Mouse (Mus musculus) kidney, embryonic 15.5 days (tissue): ENCODE data around the gene Cdc26. TPM values are rescaled to one million over a fixed set of nuclear protein-coding genes. Genes with fewer than 3 reads are reported as not detected.

Experiments used
- ATAC-seq: fragments of 200-750 bp; cut with Nextera tagmentation; replicated peaks from 2 replicates; pipeline ENCODE4 v1.8.0; 2017; ENCODE audit warnings: moderate TSS enrichment; ENCODE audit not compliant: low FRiP score
- H3K27ac ChIP-seq: fragments of 300-500 bp; sonication (generic); 2 replicates; pipeline ENCODE4 v1.5.1; 2015; ENCODE audit warnings: mild to moderate bottlenecking, inconsistent platforms
- H3K27me3 ChIP-seq: fragments of 300-500 bp; sonication (generic); 2 replicates; pipeline ENCODE4 v1.6.1; 2015; ENCODE audit warnings: inconsistent platforms
- H3K36me3 ChIP-seq: fragments of 300-500 bp; sonication (generic); 2 replicates; pipeline ENCODE4 v1.6.1; 2015; ENCODE audit warnings: inconsistent platforms
- H3K4me1 ChIP-seq: fragments of 300-500 bp; sonication (generic); 2 replicates; pipeline ENCODE4 v1.6.1; 2015; ENCODE audit warnings: inconsistent platforms
- H3K4me2 ChIP-seq: fragments of 300-500 bp; sonication (generic); 2 replicates; pipeline ENCODE4 v1.6.1; 2015; ENCODE audit warnings: moderate library complexity, mild to moderate bottlenecking, inconsistent platforms
- H3K4me3 ChIP-seq: fragments of 300-500 bp; sonication (generic); replicated peaks from 2 replicates; pipeline ENCODE4 v1.5.1; 2015; ENCODE audit warnings: mild to moderate bottlenecking, inconsistent platforms
- H3K9ac ChIP-seq: fragments of 300-500 bp; sonication (generic); 2 replicates; pipeline ENCODE4 v1.6.1; 2015; ENCODE audit warnings: mild to moderate bottlenecking, inconsistent platforms
- H3K9me3 ChIP-seq: fragments of 300-500 bp; sonication (generic); replicated peaks from 2 replicates; pipeline ENCODE4 v1.6.1; 2016; ENCODE audit warnings: inconsistent platforms
- WGBS: fragments of 180-500 bp; shearing (Covaris S2); methylation state at CpG from one replicate; pipeline ENCODE4 v1.1.7; 2015; ENCODE audit warnings: mixed read lengths; 5-methylcytosine and 5-hydroxymethylcytosine counted together
- polyA plus RNA-seq: library from polyadenylated mRNA; unstranded; fragments of >200 nt; fragmentation: Nextera tagmentation; extraction: Ambion mirVana; gene quantifications from 2 replicates; pipeline ENCODE4 v1.2.1, GENCODE M21; 2015

Gene Cdc26
- polyA plus RNA-seq, 1 experiment from 2014 or later = 161 TPM

- 45% methylated on average over 7 of the region's 7 CpGs for WGBS
- H3K27me3 ChIP-seq = no peaks in the 10 kb centered on the region
- H3K36me3 ChIP-seq = peaks cover 6% of the 10 kb centered on the region; the same call in 1 of the 2 replicates
- peak overlapping the region; percentile 61 for H3K4me2 ChIP-seq
- H3K4me3 ChIP-seq = peak overlapping the region; percentile 87
- 0 out of 2 replicates have a peak overlapping the region, but pooled peaks have one; percentile 85 for H3K27ac ChIP-seq
- H3K9ac ChIP-seq = peak overlapping the region; percentile 71
- H3K9me3 ChIP-seq = no peaks in the 10 kb centered on the region
- peaks cover 25% of the 10 kb centered on the region for H3K4me1 ChIP-seq
- no peak for ATAC-seq
Observed at GRCm38 (mm10) chr4:62359256-62359775, 49.1 kb downstream of the Cdc26 start.

- Histone ChIP-seq H3K4me2 (no peak overlapping the region), H3K9ac (no peak overlapping the region), H3K36me3 (peaks cover 6% of the 10 kb centered on the region; the same call in 1 of the 2 replicates), H3K9me3 (no peaks in the 10 kb centered on the region), H3K4me1 (peaks cover 25% of the 10 kb centered on the region), H3K27ac (no peak overlapping the region), H3K4me3 (no peak overlapping the region), H3K27me3 (no peaks in the 10 kb centered on the region)
- 95% methylated on average over 1 of the region's 1 CpGs for WGBS
- no peak for ATAC-seq
Observed at GRCm38 (mm10) chr4:62357631-62358148, 50.8 kb downstream of the Cdc26 start.

- Histone ChIP-seq H3K27ac (no peak overlapping the region), H3K4me1 (peaks cover 8% of the 10 kb centered on the region; the same call in 1 of the 2 replicates), H3K9me3 (no peaks in the 10 kb centered on the region), H3K9ac (no peak overlapping the region), H3K4me3 (no peak overlapping the region), H3K4me2 (no peak overlapping the region), H3K36me3 (peaks cover 40% of the 10 kb centered on the region), H3K27me3 (no peaks in the 10 kb centered on the region)
- WGBS = 95% methylated on average over 2 of the region's 2 CpGs
- ATAC-seq = no peak
Observed at GRCm38 (mm10) chr4:62349371-62349770, 59.1 kb downstream of the Cdc26 start.

GRCm38 (mm10) chr4:62348329-62348705, 60.1 kb downstream of the Cdc26 start:
- no peak for ATAC-seq
- H3K4me2 ChIP-seq = 0 out of 2 replicates have a peak overlapping the region, but pooled peaks have one; percentile 3
- H3K27ac ChIP-seq = peak overlapping the region; percentile 72
- no peak overlapping the region for H3K4me3 ChIP-seq
- peaks cover 49% of the 10 kb centered on the region for H3K36me3 ChIP-seq
- H3K27me3 ChIP-seq = no peaks in the 10 kb centered on the region
- no peak overlapping the region for H3K9ac ChIP-seq
- 53% methylated on average over 2 of the region's 2 CpGs for WGBS
- no peaks in the 10 kb centered on the region for H3K9me3 ChIP-seq
- peaks cover 8% of the 10 kb centered on the region; the same call in 1 of the 2 replicates for H3K4me1 ChIP-seq

GRCm38 (mm10) chr4:62347605-62348328, 60.7 kb downstream of the Cdc26 start:
- Histone ChIP-seq H3K4me3 (no peak overlapping the region), H3K36me3 (peaks cover 54% of the 10 kb centered on the region), H3K27me3 (no peaks in the 10 kb centered on the region), H3K27ac (peak overlapping the region; percentile 72), H3K9ac (no peak overlapping the region), H3K4me1 (peaks cover 8% of the 10 kb centered on the region; the same call in 1 of the 2 replicates), H3K4me2 (no peak overlapping the region), H3K9me3 (no peaks in the 10 kb centered on the region)
- 54% methylated on average over 9 of the region's 9 CpGs for WGBS
- ATAC-seq = no peak; the same call in 1 of the 2 replicates

GRCm38 (mm10) chr4:62345827-62346226, 62.6 kb downstream of the Cdc26 start:
- 84% methylated on average over 4 of the region's 4 CpGs for WGBS
- peaks cover 60% of the 10 kb centered on the region for H3K36me3 ChIP-seq

GRCm38 (mm10) chr4:62344000-62344399, 64.4 kb downstream of the Cdc26 start:
- 100% methylated on average over 1 of the region's 1 CpGs for WGBS
- H3K36me3 ChIP-seq = peaks cover 57% of the 10 kb centered on the region
- ATAC-seq = no peak
- no peak overlapping the region for H3K27ac ChIP-seq
- no peaks in the 10 kb centered on the region for H3K27me3 ChIP-seq
- H3K9me3 ChIP-seq = no peaks in the 10 kb centered on the region
- H3K4me1 ChIP-seq = peaks cover 8% of the 10 kb centered on the region; the same call in 1 of the 2 replicates
- H3K9ac ChIP-seq = no peak overlapping the region
- H3K4me3 ChIP-seq = no peak overlapping the region
- no peak overlapping the region for H3K4me2 ChIP-seq

More at GRCm38 (mm10) chr4:62345827-62346226, 62.6 kb downstream of the Cdc26 start:
- Histone ChIP-seq H3K4me3 (no peak overlapping the region), H3K4me1 (peaks cover 8% of the 10 kb centered on the region; the same call in 1 of the 2 replicates), H3K27me3 (no peaks in the 10 kb centered on the region), H3K9ac (no peak overlapping the region), H3K4me2 (no peak overlapping the region), H3K27ac (no peak overlapping the region), H3K9me3 (no peaks in the 10 kb centered on the region)
- ATAC-seq = no peak

GRCm38 (mm10) chr4:62338536-62338935, 69.9 kb downstream of the Cdc26 start:
- H3K4me1 ChIP-seq = no peaks in the 10 kb centered on the region
- no peaks in the 10 kb centered on the region for H3K9me3 ChIP-seq
- no peak overlapping the region for H3K27ac ChIP-seq
- H3K9ac ChIP-seq = no peak overlapping the region
- peaks cover 67% of the 10 kb centered on the region for H3K36me3 ChIP-seq
- 87% methylated on average over 5 of the region's 5 CpGs for WGBS
- no peak for ATAC-seq
- no peak overlapping the region for H3K4me2 ChIP-seq
- no peak overlapping the region for H3K4me3 ChIP-seq
- no peaks in the 10 kb centered on the region for H3K27me3 ChIP-seq

Other genes starting within 250 kb of the Cdc26 start
- gene Zfp37, start 177.6 kb downstream of the Cdc26 start, polyA plus RNA-seq = 10.2 and 11.3 TPM in 2 replicates
- 23.9 and 26.5 TPM in 2 replicates for gene Slc31a2, start 146.1 kb downstream of the Cdc26 start, polyA plus RNA-seq
- gene Fkbp15, start 48.1 kb downstream of the Cdc26 start, polyA plus RNA-seq = 24.3 and 24.7 TPM in 2 replicates
- gene Slc31a1, start 47.9 kb downstream of the Cdc26 start, polyA plus RNA-seq = 50.9 and 53.9 TPM in 2 replicates
- 23.5 and 24.9 TPM in 2 replicates for gene Prpf4, start 155 bp upstream of the Cdc26 start, polyA plus RNA-seq
- gene Rnf183, start 26.6 kb upstream of the Cdc26 start, polyA plus RNA-seq = 0.29 and 0.35 TPM in 2 replicates
- gene Wdr31, start 62.3 kb upstream of the Cdc26 start, polyA plus RNA-seq = 11.8 and 13.6 TPM in 2 replicates
- 19.5 and 21.3 TPM in 2 replicates for gene Bspry, start 71.4 kb upstream of the Cdc26 start, polyA plus RNA-seq
- 14.7 and 15.2 TPM in 2 replicates for gene Hdhd3, start 94.8 kb upstream of the Cdc26 start, polyA plus RNA-seq
- 97.3 and 106 TPM in 2 replicates for gene Alad, start 111.3 kb upstream of the Cdc26 start, polyA plus RNA-seq
- 94.0 and 100 TPM in 2 replicates for gene Pole3, start 116.4 kb upstream of the Cdc26 start, polyA plus RNA-seq
- 0.47 and 0.57 TPM in 2 replicates for gene 4933430I17Rik, start 116.7 kb upstream of the Cdc26 start, polyA plus RNA-seq
- gene Rgs3, start 151.2 kb upstream of the Cdc26 start, polyA plus RNA-seq = 53.7 and 56.9 TPM in 2 replicates